Mouse (Mus musculus) adrenal gland (tissue): ENCODE measurements around the gene Yif1b.
"Not testable (repeated sequence)": the region's sequence is repeated elsewhere in the genome, so short reads cannot be mapped to it uniquely, and the experiment has no call there.

Source experiments
- intact Hi-C: fragments of 180-260 bp; cut with DNase I; formaldehyde crosslinking; loops from one replicate; pipeline ENCODE4 v1.15.1; 2025
- long read RNA-seq, 2 experiments: library from polyadenylated mRNA; unstranded; transcript quantifications; one replicate each; pipeline ENCODE4 v2.0.0; 2020; ENCODE audit warnings: borderline replicate concordance in 1 of 2; ENCODE audit not compliant: insufficient replicate concordance in 1 of 2

The Yif1b gene
- long read RNA-seq, experiment 1, transcript Yif1b-203 (8 exons, 1,126 nt), result major isoform, 41 of 67 reads
- long read RNA-seq, experiment 1, transcript Yif1b-201 (8 exons, 1,111 nt), result minor isoform, 7 of 67 reads
- long read RNA-seq, experiment 1, partial matches to known transcripts, result 0 of 67 reads
- long read RNA-seq, experiment 1, other reads (novel, unspliced or antisense), result 19 of 67 reads
- long read RNA-seq, experiment 2, transcript Yif1b-203 (8 exons, 1,126 nt), result major isoform, 45 of 90 reads
- long read RNA-seq, experiment 2, transcript Yif1b-201 (8 exons, 1,111 nt), result minor isoform, 23 of 90 reads
- long read RNA-seq, experiment 2, partial matches to known transcripts, result 5 of 90 reads
- long read RNA-seq, experiment 2, other reads (novel, unspliced or antisense), result 17 of 90 reads

DNA sequence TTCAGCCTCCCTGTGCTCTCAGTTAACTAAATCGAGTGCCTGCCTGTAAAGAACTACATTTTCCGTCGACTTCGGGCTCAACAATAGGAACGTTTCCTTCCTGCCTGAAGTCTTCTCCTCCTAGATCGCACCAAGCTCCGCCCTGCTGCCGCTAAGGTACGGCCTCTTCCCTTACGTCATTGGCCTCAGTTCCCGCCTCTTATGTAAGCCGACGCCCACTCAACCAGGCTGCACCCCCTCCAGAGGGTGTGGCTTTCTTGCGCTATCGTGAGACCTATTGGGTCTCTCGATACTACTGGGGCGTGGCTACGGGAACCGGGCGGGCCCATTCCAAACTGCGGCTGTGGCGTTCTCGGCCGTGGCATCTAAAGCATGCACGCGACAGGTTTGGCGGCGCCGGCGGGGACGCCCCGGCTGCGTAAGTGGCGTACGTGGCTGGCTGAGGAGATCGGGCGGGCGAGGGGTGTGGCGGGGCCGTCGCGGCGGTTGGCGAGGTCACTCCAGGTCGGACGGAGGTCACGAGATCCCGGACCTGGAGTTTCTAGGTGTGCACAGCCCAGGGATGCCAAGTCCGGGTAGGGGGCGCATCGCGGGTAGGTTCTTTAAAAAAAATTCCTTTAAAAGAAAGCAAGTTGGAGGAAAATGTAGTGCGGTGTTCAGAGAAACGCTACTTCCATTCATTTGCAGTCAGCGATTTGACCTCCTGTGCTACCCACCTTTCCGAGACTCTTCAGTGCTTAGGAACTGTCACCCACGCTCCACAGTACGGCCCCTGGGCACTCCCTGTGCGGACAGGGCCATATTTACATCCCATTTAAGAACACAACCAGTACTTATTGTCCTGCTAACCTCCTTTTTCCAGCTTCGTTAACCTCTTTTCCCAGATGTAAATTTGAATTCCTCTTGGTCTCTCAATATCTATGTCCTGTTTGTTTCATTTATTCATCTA is at the start of gene Yif1b:
Gene Yif1b, plus strand, starts transcription at position 311 of the 949 bp plus-strand sequence.
- intact Hi-C loops, result no loop called here

DNA sequence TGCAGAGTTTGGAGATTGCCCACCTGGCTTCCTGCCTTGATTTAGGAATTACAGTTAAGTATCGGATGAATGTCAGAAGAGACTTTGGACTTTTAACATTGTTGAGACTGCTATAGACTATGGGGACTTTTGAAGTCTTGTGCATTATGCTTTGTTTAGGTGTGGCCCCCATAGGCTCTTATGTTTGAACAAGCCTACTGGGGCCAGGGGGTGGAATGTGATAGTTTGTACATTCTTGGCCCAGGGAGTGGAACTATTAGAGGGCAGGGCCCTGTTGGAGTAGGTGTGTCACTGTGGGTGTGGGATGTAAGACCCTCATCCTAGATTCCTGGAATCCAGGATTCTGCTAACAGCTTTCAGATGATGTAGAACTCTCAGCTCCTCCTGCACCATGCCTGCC is 43.9 kb upstream of the Yif1b start:
- intact Hi-C loops, result loop anchor here (10.0 kb wide), 1 partner anchor 521 kb away; no protein-coding TSS in a partner anchor

DNA sequence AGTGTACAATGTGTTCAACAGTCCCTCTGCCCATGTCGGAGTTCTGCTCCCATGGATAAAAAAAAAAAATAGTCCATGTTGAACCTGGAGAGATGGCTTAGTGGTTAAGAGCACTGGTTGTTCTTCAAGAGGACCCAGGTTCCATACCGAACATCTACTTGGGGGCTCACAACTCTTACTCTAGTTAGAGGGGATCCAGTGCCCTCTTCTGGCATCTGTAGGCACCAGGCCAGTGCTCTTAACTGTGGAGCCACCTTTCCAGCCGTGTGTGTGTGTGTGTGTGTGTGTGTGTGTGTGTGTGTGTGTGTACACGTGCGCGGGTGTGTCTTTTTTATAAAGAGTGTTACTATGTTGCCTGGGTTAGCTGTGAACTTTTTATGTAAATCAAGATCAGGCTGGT is 35.6 kb upstream of the Yif1b start:
- intact Hi-C loops, result no loop called here

DNA sequence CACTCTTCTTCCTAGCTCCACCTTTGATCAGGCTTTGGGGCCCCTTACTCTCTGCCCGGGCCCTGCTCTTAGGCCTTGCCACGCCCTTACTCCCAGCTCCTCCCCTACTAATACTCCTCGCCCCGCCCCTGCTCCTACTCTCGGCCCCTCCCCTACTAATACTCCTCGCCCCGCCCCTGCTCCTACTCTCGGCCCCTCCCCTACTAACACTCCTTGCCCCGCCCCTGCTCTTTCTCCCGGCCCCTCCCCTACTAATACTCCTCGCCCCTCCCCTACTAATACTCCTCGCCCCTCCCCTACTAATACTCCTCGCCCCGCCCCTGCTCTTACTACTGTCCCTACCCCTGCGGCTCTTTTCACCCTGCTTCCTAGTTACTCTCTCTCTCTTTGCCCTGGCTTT is 27.1 kb upstream of the Yif1b start:
- intact Hi-C loops, result not testable (repeated sequence)

DNA sequence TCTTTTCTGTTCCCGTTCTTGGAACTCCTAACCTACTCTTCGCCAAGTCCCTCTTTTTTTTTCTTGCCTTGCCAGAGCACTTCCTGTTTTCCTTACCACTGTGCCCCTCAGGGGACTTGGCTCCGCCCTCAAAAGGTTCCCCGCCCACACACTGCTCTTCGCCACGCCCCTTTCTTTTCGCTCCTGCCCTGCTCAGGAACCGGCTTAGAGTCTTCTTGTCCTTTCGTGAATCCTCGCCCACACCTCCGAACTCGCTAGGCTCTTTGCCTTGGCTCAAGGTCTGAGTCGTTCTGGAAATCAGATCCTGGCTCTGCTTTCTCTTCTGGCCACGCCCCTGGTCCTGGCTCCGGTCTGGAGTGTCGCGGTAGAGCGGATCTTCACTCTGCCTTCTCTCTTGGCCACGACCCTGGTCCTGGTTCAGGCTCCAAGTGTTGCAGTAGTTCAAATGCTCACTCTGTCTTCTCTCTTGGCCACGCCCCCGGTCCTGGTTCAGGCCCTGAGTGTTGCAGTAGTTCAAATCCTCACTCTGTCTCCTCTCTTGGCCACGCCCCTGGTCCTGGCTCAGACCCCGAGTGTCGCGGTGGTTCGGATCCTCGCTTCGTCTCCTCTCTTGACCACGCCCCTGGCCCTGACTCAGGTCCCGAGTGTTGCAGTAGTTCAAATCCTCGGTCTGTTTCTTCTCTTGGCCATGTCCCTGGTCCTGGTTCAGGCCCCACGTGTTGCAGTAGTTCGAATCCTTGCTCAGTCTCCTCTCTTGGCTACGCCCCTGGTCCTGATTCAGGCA is 26.5 kb upstream of the Yif1b start:
- intact Hi-C loops, result no loop called here

DNA sequence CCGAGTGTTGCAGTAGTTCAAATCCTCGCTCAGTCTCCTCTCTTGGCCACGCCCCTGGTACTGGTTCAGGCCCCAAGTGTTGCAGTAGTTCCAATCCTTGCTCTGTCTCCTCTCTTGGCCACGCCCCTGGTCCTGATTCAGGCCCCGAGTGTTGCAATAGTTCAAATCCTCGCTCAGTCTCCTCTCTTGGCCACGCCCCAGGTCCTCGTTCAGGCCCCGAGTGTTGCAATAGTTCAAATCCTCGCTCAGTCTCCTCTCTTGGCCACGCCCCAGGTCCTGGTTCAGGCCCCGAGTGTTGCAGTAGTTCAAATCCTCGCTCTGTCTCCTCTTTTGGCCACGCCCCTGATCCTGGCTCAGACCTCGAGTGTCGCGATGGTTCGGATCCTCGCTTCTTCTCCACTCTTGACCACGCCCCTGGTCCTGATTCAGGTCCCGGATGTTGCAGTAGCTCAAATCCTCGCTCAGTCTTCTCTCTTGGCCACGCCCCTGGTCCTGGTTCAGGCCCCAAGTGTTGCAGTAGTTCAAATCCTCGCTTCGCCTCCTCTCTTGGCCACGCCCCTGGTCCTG is 25.8 kb upstream of the Yif1b start:
- intact Hi-C loops, result no loop called here

DNA sequence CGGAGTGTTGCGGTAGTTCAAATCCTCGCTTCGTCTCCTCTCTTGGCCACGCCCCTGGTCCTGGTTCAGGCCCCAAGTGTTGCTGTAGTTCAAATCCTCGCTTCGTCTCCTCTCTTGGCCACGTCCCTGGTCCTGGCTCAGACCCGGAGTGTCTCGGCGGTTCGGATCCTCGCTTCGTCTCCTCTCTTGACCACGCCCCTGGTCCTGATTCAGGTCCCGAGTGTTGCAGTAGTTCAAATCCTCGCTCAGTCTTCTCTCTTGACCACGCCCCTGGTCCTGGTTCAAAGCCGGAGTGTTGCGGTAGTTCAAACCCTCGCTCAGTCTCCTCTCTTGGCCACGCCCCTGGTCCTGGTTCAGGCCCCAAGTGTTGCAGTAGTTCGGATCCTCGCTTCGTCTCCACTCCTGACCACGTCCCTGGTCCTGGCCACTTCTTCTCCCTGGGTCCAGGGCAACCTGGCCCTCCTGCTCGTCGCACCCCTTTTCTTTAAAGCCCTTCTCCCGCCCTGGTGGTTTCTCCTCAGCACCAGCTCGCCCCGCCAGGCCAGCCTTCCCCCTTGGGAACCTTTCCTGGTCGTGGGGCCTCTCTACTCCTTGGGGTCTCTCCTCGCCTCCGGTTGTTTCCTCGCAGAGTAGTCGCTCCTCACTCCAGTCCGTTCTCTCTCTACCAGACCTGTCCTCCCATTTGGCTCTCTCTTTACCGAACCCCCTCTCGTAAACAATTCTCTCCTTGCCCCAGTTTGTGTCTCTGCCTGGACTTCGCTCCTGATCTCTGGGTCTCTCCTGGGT is 25.2 kb upstream of the Yif1b start:
- intact Hi-C loops, result not testable (repeated sequence)

DNA sequence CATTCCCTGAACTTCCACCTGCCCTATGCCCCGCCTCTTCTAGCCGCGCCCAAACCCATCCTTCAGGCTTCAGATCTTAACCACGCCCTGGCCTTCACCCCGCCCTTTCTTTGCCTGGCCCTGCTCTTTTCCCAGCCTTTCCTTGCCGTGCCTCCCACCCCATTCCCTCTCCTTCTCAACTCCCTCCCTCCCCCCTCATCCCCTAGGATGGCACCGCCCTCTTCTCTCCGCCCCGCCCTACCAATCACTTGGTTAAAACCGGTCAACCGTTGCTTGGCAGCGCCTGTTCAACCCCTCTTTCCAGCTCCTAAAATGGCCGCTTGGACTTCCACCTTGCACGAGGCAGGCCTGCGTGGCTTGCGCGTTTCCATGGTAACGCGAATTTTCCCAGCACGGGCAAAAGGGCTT is 24.4 kb upstream of the Yif1b start, which contains the start of gene Catsperg1:
Gene Catsperg1, minus strand, starts transcription at position 361 of the 408 bp plus-strand sequence.
- intact Hi-C loops, result no loop called here

DNA sequence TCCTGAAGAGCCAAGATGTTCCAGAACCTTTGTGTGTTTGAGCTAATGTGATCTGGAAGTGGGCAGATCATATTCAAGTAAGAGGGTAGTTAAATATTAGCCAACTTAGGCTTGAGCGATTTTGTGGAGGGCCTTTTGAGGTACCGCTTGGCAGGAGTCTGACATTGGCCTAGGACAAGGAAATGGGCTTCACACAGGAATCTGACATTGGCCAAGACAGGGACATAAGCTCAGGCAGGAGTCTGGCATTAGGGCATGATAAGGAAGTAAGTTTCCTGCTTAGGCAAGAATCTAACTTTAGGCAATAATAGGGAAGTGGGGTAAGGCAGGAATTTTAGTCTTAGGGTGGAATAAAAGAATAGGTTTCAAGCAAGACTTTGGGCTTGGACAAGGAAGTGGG is 23.9 kb upstream of the Yif1b start:
- intact Hi-C loops, result no loop called here

DNA sequence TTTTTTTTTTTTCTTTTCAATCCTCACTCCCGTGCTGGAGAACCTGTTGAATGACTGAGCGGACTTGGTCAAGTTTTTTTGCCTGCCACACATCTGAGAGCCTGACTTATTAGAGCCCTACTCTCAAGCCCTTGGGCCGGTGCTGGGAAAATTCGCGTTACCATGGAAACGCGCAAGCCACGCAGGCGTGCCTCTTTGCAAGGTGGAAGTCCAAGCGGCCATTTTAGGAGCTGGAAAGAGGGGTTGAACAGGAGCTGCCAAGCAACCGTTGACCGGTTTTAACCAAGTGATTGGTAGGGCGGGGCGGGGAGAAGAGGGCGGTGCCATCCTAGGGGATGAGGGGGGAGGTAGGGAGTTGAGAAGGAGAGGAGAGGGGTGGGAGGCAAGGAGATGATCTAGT is 23.3 kb upstream of the Yif1b start:
- intact Hi-C loops, result no loop called here

DNA sequence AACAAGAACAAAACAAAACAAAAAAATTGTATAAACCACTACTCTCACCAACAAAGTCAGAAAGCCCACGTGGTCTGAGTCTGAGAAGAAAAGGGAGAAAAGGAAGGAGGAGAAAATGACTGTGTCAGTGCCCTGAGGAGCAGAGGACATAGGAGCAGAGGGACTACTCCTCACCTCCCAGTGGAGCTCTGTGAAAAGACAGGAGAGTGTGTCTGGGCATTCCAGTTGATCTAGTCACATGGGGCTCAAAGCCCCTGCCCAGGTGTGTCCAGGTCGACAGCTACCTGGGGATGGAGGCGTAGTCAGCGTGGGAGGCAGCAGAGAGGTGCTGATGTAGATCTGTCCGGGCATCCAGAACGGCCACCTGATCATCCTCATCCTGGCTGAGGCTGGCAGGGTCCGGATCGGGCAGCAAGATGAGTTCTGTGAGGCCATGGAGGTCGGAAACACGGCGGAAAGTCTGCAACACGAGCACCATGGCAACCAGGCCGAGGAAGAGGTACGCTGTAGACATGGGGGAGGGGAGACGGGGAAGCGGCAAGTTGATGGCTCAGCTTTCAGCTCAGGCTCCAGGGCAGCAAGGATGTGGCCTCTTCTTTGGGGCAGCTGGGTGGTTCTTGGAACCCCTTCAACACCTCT is 13.3 kb upstream of the Yif1b start:
- intact Hi-C loops, result no loop called here

DNA sequence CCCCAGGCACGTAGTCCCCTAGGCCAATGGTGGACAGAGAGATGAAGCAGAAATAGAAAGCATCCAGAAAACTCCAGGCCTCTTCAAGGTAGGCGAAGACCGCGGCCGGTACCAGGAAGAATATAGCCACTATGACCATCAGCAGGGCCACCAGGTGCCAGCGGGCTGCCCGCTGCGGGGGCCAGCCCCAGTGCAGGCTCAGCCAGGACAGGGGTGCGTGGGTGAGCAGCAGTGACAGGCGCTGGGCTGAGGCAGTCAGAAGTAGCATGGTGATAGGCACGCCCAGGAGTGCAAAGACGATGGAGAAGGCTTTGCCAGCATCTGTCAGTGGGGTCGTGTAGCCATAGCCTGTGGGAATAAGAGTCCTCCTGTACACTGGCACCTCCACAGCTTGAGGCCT is 12.6 kb upstream of the Yif1b start:
- intact Hi-C loops, result no loop called here

DNA sequence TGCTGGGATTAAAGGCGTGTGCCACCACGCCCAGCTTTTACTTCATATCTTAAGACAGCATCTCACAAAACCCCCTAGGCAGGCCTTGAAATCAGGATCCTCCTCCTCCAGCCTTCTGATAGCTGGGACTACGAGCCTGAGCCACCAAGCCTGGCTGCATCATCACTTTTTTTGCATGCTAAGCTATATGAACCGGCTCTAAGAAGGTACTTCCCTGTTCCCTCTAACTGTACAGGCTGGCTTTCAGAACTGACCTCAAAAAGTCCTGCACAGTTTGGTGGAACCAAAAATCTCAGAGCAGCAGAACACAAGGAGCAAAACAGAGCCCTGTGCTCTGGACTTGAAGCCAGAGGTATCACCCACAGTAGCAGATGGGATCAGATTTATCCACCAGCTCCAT is 9.9 kb upstream of the Yif1b start:
- intact Hi-C loops, result no loop called here

DNA sequence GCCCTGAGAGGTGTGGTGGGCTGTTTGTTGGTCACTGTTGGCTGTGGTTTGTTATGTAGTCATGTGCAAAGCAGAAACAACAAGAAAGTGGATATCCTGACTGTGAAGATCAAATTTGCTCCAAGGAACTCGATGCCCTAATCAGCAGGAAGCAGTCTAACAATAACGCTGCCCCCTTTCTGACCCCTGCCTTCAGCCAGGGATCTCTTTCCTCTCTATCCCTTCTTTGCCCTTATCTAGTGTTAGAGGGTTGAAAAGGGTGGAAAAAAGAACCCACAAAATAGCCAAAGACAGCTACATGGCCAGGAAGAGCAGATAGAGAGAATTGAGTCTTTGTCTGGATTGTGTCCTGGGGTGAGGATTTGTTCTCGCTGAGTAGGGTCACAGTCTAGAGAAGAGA is 7.6 kb upstream of the Yif1b start:
- intact Hi-C loops, result no loop called here

DNA sequence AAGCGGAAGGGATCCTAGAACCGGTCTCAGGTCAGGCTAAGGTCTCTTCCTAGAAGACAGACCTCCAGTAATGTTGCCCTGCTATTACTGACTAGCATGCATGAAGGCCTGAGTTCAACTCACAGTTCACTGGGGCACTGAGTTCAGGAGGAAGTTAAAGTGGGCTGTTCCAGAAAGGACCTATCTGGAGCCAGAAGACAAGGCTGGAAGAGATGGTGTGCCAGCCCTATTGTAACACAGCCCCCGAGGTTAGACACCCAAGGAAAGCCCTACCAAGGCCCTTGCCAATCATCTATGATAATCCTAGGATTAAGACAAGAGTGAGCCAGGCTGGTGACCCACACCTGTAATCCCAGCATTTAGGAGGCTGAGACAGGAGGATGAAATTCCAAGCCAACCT is 6.6 kb upstream of the Yif1b start:
- intact Hi-C loops, result no loop called here

DNA sequence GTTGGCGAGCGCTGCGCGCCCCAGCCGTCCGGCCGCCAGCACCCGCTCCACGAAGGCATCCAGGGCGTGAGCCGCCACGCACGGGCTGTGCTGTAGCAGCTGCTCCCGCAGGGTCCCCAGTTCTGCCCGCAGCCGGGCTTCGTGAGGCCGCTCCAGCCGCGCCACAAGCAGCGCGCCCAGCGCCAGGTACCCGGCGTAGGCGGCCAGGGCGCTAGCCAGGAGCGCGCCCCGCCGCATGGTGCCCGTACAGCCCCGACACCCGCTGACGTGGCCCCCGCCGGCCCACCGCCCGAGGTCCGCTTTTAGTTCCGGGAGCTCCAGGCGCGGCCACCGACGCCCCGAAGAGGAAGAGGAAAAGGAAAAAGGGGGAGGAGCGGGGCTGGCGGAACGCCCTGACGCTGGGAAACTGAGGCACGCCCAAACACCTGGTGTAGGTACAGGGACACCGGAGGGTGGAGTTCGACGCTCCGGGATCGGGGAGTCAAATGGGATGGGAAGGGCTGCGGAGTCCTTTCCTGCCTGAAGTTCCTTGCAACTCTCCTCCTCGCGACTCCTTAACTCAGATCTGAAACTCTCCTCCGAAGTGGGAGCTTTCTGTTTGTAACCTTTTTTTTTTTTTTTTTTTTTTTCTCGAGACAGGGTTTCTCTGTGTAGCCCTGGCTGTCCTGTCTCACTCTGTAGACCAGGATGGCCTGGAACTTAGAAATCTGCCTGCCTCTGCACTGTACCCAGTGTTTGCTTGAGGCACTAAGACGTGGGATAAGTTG is 5.7 kb upstream of the Yif1b start, which contains the start of gene Kcnk6:
Gene Kcnk6, minus strand, starts transcription at position 269 of the 767 bp plus-strand sequence.
- intact Hi-C loops, result no loop called here

DNA sequence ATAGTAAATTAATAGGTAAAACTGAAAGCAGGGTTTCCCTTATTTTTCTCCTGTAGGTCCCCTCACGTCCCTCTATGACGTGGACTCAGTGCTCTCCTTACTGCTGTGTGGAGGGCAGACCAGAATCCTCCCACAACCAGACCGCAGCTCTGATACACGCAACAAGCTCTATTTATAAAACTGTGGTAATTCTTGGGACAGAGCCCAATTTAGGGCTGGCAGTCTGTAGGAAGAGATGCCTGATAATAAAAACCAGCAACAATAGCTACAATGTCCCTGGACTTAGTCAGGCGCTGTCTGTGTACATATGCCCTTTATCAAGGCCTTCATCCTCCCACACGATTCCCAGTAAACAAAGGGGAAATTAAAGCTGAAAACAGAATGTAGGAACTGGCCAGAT is 4.4 kb upstream of the Yif1b start:
- intact Hi-C loops, result no loop called here

DNA sequence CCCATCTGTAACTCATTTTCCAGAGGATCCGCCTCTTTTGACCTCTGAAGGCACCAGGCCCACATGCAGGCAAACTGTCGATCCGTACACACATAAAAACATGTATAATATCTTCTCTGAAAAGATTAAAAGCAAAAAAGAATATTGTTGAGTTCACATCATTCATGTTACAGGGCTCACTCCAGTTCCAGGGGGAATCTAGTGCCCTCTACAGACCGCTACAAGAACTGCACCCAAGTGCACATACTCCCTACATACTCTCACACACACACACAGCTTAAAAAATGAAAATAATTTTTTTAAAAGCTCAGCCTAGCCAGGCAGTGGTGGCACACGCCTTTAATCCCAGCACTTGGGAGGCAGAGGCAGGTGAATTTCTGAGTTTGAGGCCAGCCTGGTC is 3.5 kb upstream of the Yif1b start:
- intact Hi-C loops, result no loop called here

DNA sequence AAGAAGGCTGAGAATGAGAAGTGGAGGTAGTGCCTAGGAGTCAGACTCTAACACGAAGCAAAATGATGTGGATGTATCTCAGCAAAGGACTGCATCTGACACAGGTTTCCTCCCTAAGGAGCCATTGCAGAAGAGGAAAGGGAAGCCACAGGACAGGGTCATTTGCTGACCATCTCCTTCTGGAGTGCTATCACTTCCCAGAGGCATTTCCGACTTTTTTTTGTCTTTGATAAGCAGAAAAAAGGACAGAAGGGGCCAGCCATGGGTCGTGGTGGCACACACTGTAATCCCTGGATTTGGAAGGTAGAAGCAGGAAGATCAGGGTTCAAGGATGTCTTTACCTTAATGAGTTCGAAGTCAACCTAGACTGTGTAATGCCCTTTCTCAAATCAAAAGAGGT is 1.5 kb upstream of the Yif1b start:
- intact Hi-C loops, result no loop called here
